Mouse (Mus musculus) NIH3T3 (cell line): ENCODE results near the gene Hoxb4.

Experiments used
- DNase-seq: peaks from one replicate; pipeline ENCODE4 v3.0.0-alpha.2; 2012; ENCODE audit warnings: low read depth

The Hoxb4 gene

DNA sequence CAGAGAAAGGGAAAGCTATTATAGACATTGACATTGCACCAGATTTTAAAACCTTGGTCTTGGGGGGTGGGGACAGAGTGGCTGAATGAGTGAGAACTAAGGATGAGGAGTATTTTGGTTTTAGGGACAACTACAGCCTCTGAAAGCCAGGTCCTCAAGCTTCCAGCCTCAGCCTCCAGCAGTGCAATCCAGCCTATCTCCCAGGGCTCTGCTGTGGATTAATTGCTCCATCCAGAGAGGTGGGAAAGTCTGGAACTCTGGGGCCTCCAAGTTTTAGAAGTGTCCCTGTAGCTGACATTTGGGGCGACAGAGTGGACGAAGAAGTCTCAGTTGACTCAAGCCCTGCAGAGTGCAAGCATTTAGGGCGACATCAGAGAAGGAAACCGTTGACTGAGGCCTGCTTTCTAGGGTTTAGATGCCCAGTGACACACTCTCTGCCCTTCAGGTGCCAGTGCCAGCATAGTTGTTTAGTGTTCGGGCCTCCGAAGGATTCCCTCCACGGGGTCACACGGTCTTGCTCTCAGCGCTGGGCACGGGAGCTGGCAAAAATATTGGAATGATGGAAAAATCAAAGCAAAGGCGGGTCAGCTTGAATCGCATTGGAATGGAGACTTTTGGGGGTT is 4.2 kb upstream of the Hoxb4 start:
- no peak for DNase-seq

DNA sequence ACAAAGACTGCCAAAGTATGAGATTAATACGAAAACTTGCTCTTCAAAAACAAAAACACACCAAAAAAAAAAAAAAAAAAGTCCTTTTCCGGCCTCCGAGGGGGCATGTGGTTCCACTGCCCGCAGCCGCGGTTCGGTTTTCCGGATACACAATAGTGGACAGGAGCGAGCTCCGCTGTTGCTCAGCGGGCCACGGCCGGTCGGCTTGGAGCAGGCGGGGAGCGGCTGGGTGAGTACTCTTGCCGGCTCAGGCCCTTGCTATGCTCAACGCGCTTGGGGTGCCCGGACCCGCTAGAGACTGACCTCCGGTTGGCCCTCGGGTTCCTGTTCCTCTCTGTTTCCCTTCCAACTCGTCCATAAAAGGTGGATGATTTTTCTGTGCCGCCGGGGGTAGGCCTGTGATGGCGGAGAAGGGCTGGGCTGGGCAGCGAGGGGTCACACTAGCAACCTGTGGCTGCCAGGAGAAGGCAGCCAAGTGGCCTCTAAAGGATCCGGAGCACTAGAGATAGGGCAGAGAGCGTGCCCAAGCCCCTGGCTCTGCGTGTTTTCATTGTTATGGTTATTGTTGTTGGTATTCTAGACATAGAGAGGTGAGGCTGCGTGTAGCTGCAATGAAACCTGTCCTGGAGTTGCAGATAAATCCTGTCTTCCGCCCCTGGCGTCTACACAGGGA is 3.3 kb upstream of the Hoxb4 start:
- no peak for DNase-seq

GRCm38 (mm10) chr11:96315344-96315681 is 2.8 kb upstream of the Hoxb4 start:
- no peak for DNase-seq

DNA sequence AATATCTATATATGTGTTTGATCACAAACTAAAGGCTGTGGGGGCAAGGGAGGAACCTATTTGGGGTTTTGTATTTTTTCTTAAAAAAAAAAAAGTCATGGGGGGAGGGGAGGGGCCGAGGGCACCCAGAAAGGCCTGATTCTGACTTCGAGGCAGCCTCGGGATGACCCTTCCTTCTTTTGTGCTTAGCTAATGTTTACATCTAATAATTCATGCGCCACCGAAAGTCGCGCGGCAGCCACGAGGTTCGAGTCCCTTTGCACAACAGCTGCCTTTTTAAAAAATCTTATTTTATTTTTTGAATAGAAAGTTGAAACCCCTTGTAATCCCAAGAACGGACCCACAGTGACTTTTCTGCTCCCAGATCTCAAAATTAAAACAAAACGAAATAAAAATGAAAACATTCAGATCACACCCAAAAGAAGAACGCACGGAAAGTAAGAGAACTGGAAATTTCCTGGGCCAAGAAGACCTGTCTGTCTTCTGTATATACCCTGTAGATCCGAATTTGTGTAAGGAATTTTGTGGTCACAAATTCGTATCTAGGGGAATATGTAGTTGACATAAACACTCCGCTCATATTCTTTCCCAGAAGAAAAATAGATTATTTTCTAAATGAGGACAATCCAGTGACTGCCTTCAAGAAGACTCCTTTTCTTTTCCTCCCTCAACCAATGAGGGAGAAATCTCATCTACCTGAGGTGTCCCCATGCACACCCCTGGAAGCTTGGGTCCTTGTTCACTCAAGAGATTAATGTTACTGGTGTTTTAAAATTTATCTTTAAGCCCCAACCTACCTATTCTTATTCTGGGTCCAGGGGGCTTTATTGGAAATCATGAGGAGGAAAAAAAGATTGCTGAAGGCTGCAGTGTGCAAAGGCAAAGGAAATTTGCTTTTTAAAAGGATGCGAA is 1.1 kb upstream of the Hoxb4 start:
- no peak for DNase-seq

DNA sequence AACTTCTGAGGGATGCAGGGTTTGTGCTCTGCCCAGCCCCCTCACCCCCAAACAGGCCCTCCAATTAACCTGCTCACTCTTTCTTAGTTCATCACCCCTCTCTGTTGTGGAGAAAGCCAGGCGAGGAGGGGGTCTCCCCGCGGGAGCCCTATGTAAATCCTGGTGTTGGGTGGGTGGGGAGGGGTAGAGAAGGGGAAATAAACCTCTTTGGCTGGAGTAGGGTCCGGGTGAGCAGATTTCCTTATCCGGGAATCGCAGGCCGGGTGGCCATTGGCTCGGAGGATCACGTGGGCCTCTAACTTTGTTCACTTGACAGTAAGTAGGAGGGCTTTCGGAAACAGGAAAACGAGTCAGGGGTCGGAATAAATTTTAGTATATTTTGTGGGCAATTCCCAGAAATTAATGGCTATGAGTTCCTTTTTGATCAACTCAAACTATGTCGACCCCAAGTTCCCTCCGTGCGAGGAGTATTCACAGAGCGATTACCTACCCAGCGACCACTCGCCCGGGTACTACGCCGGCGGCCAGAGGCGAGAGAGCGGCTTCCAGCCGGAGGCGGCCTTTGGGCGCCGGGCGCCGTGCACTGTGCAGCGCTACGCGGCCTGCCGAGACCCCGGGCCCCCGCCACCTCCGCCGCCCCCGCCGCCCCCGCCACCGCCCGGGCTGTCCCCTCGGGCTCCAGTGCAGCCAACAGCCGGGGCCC is 452 bp downstream of the Hoxb4 start:
- no peak for DNase-seq

DNA sequence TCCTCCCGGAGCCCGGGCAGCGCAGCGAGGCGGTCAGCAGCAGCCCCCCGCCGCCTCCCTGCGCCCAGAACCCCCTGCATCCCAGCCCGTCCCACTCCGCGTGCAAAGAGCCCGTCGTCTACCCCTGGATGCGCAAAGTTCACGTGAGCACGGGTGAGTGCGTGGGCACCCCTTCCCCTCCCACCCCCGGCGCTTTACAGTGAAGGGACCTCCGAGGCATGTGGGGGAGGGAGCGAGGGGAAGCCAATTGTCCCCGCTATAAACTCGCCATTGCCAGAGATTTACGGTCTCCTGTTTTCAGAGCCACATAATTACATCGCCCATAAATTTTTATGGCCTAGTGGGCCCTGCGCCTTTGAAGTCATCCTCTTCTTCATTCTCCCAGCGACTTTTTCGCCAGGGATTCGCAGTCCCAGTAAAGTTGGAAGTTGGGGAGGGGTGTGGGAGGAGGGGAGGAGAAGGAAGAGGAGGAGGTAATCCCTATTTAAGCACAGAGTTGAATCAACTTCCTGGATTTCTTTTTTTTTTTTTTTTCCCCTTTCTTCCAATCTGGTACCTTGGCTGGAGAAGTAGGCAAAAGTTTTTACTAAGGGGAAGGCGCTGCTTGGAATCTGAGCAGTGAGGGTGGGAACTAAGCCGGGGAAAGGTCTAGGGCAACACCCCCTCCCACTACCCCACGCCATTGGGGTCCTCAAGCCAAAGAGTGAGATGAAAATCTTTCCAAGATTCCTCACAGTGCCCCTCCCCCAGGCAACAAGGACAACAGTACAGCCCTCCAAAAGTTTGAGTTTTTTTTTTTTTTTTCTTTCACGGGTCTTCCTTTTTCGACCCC is 1.2 kb downstream of the Hoxb4 start:
- no peak for DNase-seq

DNA sequence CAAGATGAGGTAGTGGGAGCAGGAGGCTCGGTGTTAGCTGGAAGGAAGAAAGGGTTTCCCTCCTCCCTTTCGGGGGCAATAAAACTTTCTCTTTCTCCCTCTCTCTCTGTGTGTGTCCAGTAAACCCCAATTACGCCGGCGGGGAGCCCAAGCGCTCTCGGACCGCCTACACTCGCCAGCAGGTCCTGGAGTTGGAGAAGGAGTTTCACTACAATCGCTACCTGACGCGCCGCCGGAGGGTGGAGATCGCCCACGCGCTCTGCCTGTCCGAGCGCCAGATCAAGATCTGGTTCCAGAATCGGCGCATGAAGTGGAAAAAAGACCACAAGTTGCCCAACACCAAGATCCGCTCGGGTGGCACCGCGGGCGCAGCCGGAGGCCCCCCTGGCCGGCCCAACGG is 1.8 kb downstream of the Hoxb4 start:
- DNase-seq, result no peak

- no peak for DNase-seq
Measured at GRCm38 (mm10) chr11:96320688-96321087, 2.6 kb downstream of the Hoxb4 start.

DNA sequence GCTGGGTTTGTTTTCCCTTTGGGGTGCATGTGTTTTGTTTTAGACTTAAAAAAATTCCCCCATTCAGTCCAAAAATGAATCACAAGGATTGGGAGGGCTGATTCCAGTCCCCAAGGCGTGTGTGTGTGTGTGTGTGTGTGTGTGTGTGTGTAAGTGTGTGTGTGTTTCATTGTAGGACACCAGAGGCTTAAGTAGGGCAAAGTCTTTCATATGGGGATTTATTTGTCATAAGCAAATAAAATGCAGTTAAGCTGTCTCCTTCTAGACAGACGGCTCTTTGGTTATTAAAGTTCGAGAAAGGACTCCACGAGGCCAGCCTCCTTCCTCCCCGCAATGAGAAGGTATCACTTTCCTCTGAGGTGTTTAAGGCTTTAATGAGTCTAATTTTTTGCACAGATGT is 3.8 kb downstream of the Hoxb4 start:
- no peak for DNase-seq

- DNase-seq, result no peak
Measured at GRCm38 (mm10) chr11:96322738-96323137, 4.7 kb downstream of the Hoxb4 start.

GRCm38 (mm10) chr11:96323154-96323553 is 5.1 kb downstream of the Hoxb4 start, which contains the start of gene Hoxb3:
Gene Hoxb3 (plus strand): TSS chr11:96323326.
- DNase-seq, result no peak

DNA sequence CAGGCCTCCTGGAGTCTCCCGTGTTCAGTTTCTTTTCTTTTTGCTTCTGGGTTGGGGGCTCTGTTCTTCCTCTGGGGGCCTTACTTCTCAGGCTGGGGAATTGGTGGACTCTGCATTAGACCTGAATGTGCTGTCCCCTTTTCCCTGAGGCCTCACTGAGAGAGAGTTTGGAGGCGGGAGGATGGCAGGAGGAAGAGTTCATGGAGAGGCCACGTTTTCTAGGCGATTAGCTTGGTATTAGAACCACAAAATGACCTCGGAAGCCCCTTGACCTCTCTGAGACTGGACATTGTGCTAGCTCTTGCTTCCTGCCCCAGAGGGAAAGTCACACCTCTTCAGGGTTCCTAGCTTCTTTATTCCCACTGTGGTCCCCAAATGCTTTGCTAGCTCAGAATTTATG is 6.1 kb downstream of the Hoxb4 start:
- DNase-seq, result no peak

DNA sequence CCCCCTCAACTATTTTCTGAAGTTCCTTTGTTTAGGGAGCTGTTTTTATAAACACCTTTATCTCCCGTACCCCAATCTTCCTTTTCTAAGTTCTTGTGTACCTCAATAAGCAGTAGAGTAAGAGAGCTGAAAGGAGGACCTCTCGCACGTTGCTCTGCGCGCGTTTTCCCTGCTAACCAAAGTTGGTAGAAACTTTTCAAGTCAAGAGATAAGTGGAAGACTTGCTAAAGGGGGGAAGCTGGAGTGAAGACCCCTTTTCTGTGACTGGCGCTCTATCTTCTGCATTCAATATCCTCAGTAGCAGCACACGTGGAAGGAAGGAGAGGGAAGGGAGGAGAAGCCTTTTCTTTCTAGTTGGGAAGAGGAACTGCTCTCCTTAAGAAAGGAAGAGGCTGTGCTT is 6.9 kb downstream of the Hoxb4 start:
- no peak for DNase-seq

DNA sequence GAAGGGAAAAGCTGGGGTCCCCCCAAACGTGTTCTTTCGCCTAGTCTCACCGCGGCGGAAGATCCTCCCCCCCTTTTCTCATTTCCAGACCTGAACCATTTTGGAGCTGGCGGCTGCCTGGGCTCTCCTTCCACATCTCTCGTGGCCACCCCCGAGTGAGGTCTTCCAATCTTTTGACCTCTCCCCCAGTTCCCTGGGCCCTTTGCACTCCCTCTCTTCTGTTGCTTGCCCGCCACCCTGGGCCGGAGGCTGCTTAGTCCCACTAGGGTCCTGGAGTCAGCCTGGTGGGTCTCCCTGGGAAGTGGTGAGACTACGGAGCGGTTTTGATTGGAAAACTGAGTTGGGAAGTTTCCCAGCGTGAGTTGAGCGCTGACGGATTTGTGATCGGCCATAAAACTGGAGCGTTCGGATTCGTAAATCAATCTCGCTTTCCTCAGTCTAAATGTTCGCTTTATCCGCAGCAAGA is 7.7 kb downstream of the Hoxb4 start:
- DNase-seq, result no peak

- no peak for DNase-seq
Measured at GRCm38 (mm10) chr11:96326705-96327104, 8.6 kb downstream of the Hoxb4 start.

- no peak for DNase-seq
Measured at GRCm38 (mm10) chr11:96327122-96327521, 9.1 kb downstream of the Hoxb4 start.

DNA sequence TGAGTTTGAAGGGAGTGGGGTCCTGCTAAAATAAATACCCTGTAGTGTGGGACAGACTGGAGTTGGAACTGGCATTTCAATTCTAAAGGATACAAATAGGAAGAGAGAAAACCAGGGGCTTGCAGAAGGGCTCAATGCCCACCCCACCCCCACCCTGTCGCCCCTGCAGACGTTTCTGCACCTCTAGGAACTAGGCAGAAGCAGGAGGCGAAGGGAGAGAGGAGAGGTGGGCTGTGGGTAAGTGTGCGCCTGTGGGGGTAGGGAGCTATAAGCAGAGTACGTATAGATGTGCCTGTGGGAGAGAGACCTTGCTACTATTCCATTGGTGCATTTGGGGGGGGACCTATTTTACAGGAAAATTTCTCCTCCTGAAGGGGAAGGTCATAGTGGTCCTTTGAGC is 9.7 kb downstream of the Hoxb4 start:
- DNase-seq, result no peak

GRCm38 (mm10) chr11:96328605-96329004 is 10.5 kb downstream of the Hoxb4 start:
- no peak for DNase-seq

GRCm38 (mm10) chr11:96332105-96332504 is 14.0 kb downstream of the Hoxb4 start:
- no peak for DNase-seq

DNA sequence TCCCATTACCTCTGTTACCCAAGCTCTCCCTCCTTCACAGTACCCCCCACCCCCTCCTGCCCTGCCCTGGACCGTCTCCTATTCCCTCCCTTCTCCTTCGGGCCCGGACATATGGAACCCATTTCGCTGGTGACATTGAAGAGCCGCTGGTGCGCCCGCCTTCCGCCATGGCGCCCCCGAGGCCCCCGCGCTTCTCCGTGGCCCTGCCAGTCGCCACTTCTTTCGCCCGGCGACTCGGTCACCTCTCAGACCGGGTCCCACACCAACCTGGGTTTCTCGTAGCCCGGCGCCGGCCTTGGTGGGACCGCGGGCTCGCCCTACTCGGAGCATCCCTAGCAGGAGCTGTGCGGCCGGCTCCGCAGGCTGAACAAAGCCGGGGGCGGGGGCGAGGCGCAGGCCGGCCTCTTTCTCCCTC is 14.6 kb downstream of the Hoxb4 start:
- no peak for DNase-seq

DNA sequence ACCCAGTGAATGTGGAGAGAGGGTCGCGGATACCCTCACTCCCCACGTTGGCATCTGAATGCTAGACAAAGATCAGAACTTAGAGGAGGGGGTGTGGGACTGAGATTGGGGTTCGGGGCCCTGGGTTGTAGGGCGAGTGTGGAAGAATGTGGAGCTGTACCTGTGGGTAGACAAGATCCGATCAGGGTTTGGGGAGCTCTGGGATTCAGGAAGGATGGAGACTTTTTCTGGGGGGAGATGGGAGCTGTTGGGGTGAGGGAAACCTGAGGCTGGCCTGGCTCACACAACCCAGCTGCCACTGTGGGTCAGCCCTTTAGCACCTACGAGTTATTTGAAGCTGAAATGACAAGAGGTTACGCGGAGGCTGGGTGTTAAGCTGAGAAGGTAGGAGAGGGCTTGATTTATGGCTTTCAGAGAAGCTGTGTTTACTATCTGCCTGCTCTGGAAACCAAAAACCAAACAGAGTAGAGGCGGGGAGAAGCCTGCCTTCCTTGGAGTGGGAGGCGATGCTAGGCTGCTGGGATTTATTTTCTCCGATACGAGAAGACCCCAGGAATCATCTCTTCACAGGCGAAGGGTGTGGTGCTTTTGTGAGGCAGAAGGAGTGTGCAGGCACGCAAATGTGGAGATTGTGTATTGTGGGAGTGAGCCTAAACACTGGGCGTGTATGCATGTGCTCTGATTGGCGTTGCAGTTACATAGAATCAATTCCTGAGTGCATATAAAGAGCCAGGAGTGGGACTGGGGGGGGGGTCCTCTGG is 15.4 kb downstream of the Hoxb4 start:
- no peak for DNase-seq
